Mouse (Mus musculus) ovary, postnatal 36 days (tissue): ENCODE results near the gene Golga5.
"Not testable (repeated sequence)": the region's sequence is repeated elsewhere in the genome, so short reads cannot be mapped to it uniquely, and the experiment has no call there.

Experiments used
- DNase-seq: peaks from one replicate; pipeline ENCODE4 v3.0.0; 2022; ENCODE audit warnings: low spot score, mixed read lengths

The Golga5 gene

DNA sequence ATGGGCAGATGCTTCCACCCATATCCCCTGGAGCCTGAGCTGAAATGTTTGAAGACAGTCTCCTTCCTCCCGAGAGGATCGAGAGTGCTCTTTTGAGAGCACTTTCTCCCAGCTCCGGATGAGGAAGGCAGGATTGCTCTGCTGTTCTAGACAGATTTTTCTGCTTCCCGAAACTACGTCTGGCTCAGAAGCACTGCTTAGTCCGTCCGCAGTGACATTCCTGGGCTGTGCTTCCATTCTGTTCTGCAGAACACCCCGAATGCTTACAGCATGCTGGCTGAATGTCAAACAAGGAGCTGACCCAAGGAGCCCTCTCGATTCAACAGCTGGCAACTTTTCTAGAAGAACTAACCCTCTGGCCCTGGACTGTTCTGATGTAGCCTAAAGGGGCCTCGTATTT lies 18.5 kb upstream of the Golga5 start:
- DNase-seq = no peak

DNA sequence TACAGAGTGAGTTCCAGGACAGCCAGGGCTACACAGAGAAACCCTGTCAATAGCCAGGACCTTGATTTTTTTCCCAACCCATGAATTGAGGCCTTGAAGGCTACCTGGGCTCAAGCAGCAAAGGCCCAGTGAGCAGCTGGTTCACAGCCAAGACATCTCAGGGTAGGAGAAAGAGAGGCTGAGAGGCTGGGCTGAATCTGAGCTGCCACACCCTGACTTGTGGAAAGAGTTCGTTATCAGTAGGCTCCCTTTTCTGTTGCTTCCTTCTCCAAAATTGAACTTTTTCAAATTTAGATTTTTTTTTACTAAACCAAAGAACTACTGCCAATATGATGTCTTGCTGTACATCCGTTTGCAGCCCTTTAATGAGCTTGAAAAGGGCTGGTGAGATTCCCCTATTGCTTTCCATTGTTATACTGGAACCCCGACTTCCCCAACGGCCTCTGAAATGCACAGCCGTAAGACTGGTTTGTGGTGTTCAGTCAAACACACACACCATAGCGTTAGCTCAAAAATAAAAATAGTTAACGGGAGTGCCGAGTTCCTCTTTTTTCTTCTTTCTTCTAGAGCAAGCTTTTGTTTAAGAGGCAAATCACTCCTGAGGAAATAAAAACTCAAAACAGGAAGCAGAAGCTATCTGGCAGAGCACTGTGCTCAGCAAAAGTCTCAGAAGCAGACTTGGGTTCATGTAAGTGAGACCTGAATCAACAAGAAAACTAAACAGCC lies 17.6 kb upstream of the Golga5 start:
- DNase-seq = no peak

DNA sequence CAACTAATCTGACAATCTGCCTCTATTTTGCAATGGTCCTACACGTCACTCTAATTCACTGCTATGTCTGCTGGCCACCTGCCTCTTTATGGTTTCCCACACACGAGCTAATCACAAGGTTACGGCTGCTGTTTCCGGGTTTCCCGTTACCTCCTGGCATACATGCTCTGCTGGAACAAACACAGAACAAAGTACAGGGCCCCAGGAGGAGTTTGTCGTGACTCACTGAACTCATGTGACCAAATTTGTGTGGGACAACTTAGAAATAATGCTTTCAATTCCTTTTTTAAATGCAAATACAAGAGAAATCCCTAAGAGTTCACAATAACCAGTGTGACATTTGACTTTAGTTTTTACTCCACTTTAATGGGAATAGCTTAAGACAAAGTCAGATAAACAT lies 15.4 kb upstream of the Golga5 start:
- DNase-seq = no peak

DNA sequence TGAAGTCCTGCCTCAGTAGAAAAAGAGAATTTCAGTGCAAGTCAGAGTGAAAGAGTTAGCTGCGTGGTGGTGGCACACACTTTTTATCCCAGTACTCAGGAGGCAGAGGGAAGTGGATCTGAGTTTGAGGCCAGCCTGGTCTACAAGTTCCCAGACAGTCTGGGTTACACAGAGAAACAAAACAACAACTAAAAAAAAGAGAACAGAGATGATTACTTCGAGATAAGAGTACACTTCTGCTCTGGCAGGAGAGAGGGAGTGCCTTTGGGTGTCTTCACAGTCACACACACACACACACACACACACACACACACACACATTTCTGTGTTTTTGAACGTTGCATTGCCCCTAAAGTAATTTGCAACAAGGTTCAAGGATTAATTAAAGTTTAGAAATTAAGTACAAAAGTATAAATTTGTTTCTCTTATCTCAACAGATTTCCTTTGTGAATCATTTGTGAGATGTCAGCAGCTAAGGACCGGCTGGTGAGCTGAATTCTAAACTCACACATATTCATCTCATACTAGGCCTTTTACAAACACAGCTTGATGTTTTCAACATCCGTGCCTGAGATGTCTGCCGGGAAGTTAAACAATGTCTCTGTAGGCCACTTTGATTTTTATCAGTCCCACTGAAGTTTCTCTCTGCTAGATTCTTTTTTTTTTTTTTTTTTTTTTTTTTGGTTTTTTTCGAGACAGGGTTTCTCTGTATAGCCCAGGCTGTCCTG lies 12.3 kb upstream of the Golga5 start:
- no peak for DNase-seq

DNA sequence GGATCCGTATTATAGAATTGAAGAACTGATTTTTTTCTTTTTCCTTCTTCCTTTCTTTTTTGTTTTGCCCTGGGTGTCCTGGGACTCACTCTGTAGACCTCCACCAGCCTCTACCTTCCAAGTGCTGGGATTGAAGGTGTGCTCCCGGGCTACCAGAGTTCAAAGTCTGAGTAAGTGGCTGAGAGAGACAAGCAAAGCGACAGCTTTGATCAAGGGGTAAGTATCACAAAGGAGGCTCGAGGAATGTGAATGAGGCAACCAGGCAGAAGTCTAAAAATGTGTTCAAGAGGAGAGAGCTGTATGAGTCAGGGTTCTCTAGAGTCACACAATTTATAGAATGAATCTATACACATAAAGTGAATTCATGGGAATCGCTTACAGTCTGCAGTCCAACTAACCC lies 8.9 kb upstream of the Golga5 start:
- no peak for DNase-seq

DNA sequence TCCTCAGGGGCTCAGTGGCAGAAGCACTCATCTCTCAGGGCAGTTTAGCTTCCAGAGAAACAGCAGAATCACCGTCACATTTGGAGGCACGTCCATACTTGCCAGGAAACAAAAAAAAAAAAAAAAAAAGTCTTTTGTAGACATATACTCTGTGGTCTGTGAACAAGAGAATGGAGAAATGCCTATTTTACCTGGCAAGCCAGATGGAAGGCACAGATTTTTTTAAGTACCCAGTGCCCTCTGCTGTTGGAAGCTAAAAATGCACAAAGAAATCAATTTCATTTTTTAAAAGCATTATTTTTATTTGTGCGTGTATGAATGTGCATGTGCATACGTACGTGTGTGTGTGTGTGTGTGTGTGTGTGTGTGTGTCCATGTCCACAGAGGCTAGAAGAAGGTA lies 7.8 kb upstream of the Golga5 start:
- DNase-seq = no peak

DNA sequence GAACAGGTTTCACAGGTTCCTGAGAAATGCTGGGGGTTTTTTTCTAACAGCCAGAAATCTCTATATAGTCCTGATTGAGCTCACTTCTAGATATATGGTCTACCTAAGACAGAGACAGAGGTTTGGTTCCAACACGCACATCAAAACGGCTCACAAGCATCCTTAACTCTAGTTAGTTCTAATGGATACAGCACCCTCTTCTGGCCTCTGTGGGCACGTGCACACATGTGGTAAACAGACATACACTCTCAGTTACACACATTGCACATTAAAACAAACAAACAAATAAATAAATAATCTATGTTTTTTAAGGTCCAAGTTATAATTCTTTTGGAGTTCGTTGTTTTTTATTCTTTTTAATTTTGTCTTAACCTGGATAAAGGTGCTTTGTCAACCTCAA lies 4.3 kb upstream of the Golga5 start:
- DNase-seq = no peak

DNA sequence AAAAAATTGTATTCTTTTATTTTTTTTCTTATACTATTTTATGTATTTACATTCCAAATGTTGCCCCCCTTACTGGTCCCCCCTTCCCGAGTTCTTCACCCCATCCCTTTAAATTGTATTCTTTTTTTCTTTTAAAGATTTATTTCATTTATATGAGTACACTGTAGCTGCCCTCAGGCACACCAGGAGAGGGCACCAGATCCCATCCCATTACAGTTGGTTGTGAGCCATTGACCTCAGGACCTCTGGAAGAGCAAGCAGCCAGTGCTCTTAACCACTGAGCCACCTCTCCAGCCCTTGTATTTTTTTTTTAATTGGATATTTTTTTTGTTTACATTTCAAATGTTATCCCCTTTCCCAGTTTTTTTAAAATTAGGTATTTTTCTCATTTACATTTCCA lies 799 bp upstream of the Golga5 start:
- DNase-seq = no peak

DNA sequence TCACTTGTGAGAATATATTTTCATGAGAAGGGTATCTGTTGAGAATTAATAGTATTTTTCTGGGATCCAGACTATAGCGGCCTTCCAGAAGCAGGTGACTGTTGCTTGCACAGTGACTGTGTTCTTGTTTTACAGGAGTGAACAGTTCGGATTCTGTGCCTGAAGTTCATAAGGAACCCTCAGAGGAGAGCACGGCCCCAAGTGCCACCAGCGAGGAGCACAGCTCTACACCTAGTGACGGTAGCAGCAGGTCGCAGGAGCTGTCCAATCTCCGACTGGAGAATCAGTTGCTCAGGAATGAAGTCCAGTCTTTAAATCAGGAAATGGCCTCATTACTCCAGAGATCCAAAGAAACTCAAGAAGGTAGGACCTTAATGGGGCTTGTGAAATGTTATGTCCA lies 5.5 kb downstream of the Golga5 start:
- no peak for DNase-seq

DNA sequence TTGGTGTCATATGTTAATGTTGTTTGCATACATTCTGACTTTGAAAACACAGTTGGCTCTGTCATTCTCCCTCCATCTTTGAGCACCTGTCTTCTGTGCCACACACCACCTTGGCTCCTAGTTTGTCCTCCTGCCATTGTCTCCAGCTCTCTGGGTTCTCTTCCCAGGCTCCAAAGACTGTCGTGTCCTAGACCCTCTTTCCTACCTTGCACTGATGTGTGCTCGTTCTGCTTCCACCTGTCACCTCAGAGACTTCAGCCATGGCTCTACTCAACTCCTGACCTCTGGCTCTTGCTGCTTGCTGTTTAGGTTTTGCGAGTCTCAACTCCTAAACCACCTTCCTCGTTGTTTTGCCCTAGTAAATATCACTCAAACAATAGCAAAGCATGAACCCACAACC lies 11.5 kb downstream of the Golga5 start:
- DNase-seq = no peak

DNA sequence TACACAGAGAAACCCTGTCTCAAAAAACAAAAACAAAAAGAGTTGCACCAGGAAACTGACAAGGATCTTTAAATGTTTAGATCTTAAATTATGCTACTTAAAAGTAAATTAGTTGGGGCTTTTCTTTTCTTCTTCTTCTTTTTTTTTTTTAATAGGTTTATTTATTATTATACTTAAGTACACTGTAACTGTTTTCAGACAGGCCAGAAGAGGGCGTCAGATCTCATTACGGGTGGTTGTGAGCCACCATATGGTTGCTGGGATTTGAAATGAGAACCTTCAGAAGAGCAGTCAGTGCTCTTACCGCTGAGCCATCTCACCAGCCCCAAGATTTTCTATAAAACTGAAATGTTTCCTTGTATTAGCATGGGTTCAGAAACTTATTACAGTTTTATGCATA lies 16.0 kb downstream of the Golga5 start:
- no peak for DNase-seq

DNA sequence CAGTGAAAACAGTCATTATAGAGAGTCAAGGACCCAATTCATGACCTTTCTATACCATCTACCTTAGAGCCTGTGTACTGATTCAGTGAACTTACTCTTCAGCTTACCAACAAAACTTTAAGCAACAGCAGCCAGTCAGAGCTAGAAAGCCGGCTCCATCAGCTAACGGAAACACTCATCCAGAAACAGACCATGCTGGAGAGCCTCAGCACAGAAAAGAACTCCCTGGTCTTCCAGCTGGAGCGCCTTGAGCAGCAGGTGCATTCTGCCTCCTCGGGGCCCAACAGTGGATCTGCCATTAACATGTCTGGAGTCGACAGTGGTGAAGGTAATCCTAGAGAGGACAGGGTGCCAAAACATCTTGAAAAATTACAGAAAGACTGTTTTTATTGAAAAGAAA lies 23.0 kb downstream of the Golga5 start:
- no peak for DNase-seq

DNA sequence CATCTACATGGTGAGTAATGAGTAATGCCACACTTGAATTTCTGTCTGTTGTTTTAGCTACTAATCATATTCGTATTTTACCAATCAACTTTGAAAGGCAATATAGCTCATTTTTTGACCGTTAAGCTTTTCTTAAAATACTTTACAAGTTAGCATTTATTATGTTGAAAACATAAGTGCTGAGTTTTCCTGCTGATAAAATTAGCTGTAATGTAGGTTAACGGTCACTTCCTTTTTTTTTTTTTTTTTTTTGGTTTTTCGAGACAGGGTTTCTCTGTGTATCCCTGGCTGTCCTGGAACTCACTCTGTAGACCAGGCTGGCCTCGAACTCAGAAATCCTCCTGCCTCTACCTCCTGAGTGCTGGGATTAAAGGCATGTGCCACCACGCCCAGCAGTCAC lies 26.8 kb downstream of the Golga5 start:
- DNase-seq = not testable (repeated sequence)

DNA sequence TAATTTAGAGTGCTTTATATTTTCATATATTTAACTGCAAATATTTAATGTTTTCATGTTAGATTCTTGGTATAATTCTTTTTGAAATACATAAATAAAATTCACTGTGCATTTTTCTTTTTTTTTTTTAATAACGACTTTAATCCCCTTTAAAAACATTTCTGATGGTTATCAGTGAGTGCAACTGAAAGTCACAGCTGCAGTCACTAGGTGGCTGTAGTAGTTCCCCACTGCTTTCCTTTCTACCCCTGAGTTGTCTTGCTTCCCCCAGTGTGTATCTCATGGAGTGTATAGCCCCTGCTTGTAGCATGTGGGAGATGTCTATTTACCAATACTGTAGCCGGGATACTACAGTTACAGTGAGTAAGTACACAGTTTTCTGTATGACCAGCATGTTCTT lies 29.0 kb downstream of the Golga5 start:
- no peak for DNase-seq

DNA sequence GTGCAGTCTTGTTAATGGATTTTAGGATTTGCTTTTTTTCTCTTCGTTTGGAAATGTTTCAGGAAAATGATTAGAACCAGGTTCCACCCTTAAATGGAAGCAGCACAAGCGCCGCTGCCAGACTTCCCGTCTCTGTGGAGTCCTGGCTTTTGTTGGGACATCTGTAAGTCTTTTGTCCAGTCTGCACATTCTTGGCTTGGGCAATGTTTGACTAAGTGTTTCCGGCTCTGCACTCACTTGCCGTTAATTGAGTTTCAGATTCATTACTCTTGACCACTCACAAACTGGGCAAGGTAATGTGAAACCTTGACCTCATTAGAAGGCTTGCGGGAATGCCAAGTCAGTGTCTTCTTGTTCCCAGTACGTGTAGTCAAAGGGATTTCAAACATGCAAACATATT lies 29.8 kb downstream of the Golga5 start:
- no peak for DNase-seq

DNA sequence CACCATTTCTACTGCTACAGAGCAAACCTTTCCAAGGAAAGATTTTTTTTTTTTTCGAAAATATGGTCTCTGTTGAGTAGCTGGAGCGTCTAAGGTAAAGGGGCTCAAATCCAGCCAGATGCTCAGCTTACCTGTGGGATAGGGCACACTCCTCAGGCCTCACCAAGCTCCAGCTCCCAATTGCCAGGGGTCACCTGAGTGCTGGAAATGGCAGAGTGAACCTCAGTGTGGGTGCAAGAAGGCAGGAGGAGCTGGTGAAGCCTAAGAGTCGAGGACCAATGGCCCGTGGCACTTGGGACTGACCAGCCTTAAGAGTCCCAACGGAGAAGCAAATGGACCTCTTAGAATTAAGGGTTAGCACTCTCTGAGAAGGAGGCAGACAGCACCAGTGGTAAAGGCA lies 30.3 kb downstream of the Golga5 start:
- no peak for DNase-seq

DNA sequence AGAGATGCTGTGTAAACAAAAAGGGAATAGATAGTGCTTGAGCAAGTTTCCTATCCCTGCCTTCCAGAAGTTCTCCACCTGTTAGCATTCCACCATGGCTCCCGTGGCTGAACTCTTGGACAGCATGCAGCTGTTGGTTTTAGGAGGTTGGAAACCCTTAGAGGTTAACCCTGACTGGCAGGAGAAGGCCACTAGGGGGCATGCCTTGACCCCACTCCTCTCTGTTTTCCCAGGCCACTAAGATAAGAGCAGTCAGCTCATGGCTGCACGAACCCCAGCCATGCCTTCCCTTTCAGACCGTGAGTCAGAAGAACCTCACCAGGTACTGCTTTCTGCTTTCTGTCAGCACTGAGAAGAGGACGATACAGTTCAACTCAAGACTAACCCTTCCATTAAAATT lies 30.8 kb downstream of the Golga5 start:
- peak; percentile 8 for DNase-seq

DNA sequence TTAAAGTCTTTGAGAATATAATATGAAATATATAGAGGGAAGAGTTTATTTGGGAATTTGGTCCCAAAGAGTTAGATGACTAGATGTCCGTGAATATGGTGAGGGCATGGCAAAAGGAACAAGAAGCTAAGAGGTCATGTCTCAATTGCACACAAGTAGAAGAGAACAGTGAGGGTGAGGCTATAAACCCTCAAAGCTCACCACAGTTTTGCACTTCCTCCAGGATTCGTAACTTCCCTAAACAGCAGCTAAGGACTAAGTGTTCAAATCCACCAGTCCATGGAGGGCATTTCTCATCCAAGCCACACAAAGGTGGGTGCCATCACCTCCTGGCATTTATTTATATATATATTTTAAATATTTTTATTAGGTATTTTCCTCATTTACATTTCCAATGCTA lies 32.1 kb downstream of the Golga5 start:
- DNase-seq = no peak

DNA sequence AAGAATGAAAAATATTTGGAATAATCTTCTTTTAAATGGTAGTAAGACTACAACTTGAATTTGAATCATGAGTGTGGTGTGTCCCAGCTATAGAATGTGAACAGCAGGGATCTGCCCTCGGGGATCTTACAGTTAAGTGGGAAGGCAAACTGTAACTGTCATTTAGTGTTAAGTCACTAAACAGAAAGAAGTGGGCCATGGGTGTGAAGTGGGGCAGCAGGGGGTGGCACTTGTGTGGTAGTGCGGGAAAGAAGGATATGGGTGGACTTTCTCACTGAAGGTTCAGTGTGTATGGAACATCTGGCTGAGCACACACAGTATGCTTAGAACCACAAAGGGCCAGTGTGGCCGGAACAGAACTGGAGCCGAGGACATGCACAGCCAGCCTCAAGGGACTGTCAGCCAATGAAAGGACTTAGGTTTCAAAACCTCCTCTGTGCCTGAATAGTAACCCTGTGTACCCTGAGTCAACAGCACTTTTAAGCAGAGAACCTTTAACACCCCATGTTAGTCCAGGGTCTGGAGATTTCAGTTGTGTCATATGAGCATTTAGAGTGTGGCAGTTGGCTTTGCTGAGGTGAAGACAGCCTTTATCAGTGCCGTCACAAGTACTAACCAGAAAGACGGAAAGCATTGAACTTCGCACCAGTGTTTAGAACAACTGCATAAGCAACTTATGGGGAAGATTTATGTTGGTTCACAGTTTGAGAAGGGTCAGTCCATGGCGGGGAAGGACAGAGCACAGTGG lies 33.1 kb downstream of the Golga5 start:
- DNase-seq = no peak

DNA sequence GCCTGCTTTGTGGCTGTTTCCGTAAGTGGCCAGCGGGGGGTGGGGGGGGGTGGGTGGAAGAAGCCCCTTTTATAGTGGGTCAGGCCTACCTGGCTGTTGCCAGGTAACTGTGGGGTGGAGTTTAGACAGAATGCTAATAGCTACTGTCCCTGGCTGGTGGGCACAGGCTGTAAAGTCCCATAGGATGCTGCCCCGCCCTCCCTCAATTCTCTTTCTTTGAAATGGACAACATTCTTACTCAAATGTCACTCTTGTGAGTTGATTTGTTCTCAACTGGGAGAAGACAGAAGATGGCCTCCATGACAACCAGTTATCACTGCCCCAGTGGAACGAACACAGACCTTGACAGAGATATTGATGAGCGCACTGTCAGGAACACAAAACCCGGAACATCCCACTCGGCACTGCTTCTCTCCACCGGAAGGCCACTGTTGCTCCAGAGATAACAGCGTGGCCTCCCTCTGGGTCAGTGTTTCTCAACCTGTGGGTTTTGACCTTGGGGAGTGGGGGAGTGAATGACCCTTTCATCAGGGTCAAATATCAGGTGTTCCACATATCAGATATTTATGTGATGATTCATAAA lies 36.3 kb downstream of the Golga5 start:
- DNase-seq = no peak

DNA sequence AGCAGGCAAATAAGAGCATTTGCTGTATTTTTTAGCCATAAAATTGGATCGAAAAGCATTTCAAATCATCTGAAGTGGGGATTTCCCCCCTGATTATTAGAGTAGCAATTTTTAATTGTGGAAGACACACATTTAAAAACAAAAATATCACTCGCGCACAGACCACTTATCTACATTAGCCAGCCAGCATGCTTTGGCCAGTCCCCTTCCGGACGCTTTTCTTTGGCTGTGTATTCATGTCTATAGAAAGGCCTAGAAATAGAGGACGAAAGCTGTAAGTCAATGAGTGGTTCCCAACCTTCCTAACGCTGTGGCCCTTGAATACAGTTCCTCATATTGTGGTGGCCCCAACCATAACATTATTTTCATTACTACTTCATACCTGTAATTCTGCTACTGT lies 37.0 kb downstream of the Golga5 start:
- no peak for DNase-seq

DNA sequence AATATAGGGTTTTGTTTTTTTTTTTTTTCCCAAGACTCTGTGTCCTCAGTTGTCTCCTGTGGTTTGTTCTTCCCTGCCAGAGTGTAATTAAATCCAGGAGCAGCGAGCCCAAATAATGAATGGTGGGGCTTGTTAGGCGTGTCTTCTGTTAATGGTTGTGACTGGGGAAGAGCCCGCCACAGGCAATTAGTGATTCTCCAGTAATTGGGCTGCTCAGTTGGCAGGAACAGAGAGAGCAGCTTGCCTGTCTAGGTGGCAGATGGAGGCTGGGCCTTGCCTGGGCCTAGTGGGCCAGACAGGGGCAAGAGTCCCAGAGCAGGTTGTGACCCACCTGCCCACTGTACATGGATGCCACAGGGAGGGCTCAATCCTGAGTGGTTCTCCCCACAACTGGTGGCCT lies 42.4 kb downstream of the Golga5 start:
- DNase-seq = no peak

DNA sequence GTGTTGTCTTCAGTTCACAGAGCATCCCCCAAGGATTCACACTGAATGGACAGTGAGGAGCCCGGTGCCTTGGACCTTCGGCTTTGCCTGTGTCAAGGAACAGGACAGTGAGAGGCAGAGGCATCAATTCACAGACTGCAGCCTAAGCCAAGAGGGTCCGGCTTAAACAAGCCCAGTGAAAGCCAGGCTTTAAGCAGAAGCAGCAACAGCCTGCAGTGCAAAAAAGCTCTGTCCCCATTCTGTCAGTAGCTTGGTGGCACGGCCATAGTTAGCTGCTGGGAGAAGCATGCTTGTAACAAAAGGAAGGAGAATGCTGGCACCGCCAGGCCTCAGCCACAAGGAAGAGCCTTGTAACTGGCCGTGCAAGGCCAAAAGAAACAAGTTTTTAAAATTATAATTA lies 45.2 kb downstream of the Golga5 start:
- no peak for DNase-seq
